Mouse (Mus musculus) ES-Bruce4 (cell line): ENCODE results near the gene Ctc1. TPM values are rescaled to one million over a fixed set of nuclear protein-coding genes. Genes with fewer than 3 reads are reported as not detected.

Experiments used
- H3K27ac ChIP-seq: 2 replicates; pipeline ENCODE4 v1.5.1; 2012; ENCODE audit warnings: low read length, inconsistent platforms; ENCODE audit not compliant: insufficient read depth
- H3K27me3 ChIP-seq: 2 replicates; pipeline ENCODE4 v1.6.1; 2012; ENCODE audit warnings: mild to moderate bottlenecking, low read length, inconsistent platforms; ENCODE audit not compliant: control insufficient read depth, poor library complexity, insufficient read depth, severe bottlenecking
- H3K36me3 ChIP-seq: 2 replicates; pipeline ENCODE4 v1.6.1; 2012; ENCODE audit warnings: inconsistent platforms, mild to moderate bottlenecking, low read length, moderate library complexity; ENCODE audit not compliant: control insufficient read depth, poor library complexity, insufficient read depth, severe bottlenecking
- H3K4me1 ChIP-seq: one replicate; pipeline ENCODE4 v1.8.1; 2011; ENCODE audit warnings: low read length; ENCODE audit not compliant: control insufficient read depth, insufficient read depth
- H3K4me3 ChIP-seq: 2 replicates; pipeline ENCODE4 v1.5.1; 2011; ENCODE audit warnings: low read depth, mild to moderate bottlenecking, low read length
- H3K9ac ChIP-seq: 2 replicates; pipeline ENCODE4 v1.6.1; 2012; ENCODE audit warnings: low read depth, mild to moderate bottlenecking, inconsistent platforms; ENCODE audit not compliant: poor library complexity, severe bottlenecking
- H3K9me3 ChIP-seq: replicated peaks from 2 replicates; pipeline ENCODE4 v1.6.1; 2012; ENCODE audit warnings: mild to moderate bottlenecking, low read length, inconsistent platforms; ENCODE audit not compliant: control insufficient read depth, poor library complexity, insufficient read depth, severe bottlenecking
- CTCF ChIP-seq: IDR thresholded peaks from one replicate; pipeline ENCODE4 v1.8.1; 2011; ENCODE audit warnings: low read depth, low read length
- EP300 ChIP-seq: IDR thresholded peaks from 2 replicates; pipeline ENCODE4 v1.6.1; 2011; ENCODE audit warnings: low read depth, low read length; ENCODE audit not compliant: insufficient read depth
- POLR2A ChIP-seq: IDR thresholded peaks from one replicate; pipeline ENCODE4 v1.8.1; 2011; ENCODE audit warnings: low read length; ENCODE audit not compliant: insufficient read depth
- polyA plus RNA-seq: library from polyadenylated mRNA; stranded (reverse); fragments of >200 nt; gene quantifications from 2 replicates; pipeline ENCODE4 v1.2.4, GENCODE M21; 2011; ENCODE audit warnings: low read depth; ENCODE audit not compliant: missing spikeins, insufficient read depth, insufficient read length

Gene Ctc1
- polyA plus RNA-seq, 1 experiment = 164 TPM

DNA sequence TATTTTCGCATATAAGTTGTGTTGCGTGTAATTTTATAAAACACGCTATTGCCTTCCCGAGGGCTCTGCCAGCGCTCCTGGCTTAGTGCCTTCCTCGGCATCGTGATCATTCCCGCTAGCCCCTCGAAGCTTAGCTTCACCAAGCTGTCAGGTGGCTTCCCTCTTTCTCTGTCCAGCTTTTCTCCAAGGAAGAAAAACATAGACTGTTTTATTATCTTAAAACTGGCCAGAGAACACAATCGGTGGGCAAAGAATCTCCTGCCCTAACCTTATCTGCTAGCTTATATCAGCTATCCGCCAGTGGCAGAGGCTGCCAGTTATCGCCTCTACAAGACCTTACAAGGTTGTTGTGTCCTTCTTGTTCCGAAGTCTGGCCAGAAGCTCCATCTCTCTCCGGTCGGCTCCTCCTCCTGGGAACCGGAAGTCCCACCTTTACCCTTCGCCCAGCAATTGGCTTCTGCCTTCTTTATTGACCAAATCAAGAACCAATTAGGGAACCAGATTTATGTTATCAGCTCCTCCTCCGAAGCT lies 3.6 kb upstream of the Ctc1 start:
- TF ChIP-seq POLR2A = peak; percentile 49
- no peak for TF ChIP-seq CTCF
- no peak for TF ChIP-seq EP300
- peaks cover 2% of the 10 kb centered on the region; the same call in 1 of the 2 replicates for H3K36me3 ChIP-seq
- peak overlapping the region; percentile 72 for H3K27ac ChIP-seq
- no peaks in the 10 kb centered on the region for H3K27me3 ChIP-seq
- H3K9ac ChIP-seq = peak overlapping the region; percentile 89
- no peaks in the 10 kb centered on the region for H3K4me1 ChIP-seq
- no peaks in the 10 kb centered on the region for H3K9me3 ChIP-seq
- H3K4me3 ChIP-seq = peak overlapping the region; percentile 98

DNA sequence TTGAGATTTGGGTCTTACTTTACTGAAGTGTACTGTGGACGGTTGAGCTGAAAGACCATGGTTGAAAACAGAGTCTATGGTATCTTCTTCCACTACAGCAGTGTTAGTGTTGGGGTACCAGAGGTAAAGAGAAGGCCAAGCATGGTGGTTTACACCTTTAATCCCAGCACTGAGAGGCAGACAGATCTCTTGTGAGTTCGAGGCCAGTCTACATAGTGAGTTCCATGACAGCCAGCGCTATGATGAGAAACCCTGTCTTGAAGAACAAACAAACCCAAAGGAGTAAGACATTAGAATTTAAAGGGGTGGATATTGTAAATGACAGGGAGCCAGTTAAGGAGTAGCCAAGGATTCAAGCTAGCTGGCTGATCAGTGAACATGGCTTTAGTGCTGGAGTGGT lies 1.0 kb downstream of the Ctc1 start:
- Histone ChIP-seq H3K9ac (peak overlapping the region; percentile 90), H3K36me3 (peaks cover 13% of the 10 kb centered on the region), H3K27ac (peak overlapping the region; percentile 93), H3K9me3 (no peaks in the 10 kb centered on the region), H3K4me1 (no peaks in the 10 kb centered on the region), H3K4me3 (peak overlapping the region; percentile 77), H3K27me3 (no peaks in the 10 kb centered on the region)
- TF ChIP-seq CTCF (no peak), POLR2A (no peak), EP300 (no peak)

DNA sequence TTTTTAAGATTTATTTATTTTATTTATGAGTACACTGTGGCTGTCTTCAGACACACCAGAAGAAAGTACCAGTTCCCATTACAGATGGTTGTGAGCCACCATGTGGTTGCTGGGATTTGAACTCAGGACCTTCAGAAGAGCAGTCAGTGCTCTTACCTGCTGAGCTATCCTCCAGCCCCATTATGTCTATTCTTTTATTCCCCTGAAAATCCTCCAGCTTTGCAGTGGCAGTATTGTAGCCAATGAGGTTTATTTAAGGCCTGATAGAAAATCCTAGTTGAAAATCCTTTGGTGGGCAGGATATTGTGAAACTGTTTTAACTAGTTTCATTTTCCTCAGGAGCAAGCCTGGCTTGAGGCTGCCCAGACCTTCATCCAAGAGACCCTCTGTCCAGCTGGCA lies 5.0 kb downstream of the Ctc1 start:
- TF ChIP-seq CTCF (no peak), POLR2A (no peak), EP300 (no peak)
- H3K9ac ChIP-seq = no peak overlapping the region
- no peaks in the 10 kb centered on the region for H3K4me1 ChIP-seq
- H3K36me3 ChIP-seq = peaks cover 50% of the 10 kb centered on the region
- no peaks in the 10 kb centered on the region for H3K27me3 ChIP-seq
- no peak overlapping the region for H3K27ac ChIP-seq
- no peaks in the 10 kb centered on the region for H3K9me3 ChIP-seq
- no peak overlapping the region for H3K4me3 ChIP-seq

DNA sequence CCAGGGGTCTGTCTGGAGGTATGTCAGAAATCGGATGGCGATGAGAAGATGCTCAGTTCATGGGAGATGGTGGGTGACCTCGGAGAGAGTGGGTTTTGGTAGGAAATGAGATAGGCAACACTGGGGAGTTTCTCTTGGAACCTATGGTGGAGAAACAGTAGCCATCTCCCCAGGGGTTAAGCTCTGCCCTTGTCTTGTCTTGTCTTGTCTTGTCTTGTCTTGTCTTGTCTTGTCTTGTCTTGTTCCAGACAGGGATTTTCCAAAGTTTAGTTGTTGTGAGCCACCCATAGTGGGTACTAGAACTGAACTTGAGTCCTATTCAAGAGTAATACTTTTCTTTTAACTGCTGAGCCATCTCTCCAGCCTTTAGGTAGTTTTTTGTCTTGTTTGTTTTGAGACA lies 10.9 kb downstream of the Ctc1 start:
- H3K4me1 ChIP-seq = no peaks in the 10 kb centered on the region
- peak overlapping the region; percentile 26; the same call in 1 of the 2 replicates for H3K9ac ChIP-seq
- no peak overlapping the region for H3K4me3 ChIP-seq
- no peaks in the 10 kb centered on the region for H3K27me3 ChIP-seq
- peaks cover 97% of the 10 kb centered on the region for H3K36me3 ChIP-seq
- no peaks in the 10 kb centered on the region for H3K9me3 ChIP-seq
- no peak for TF ChIP-seq POLR2A
- H3K27ac ChIP-seq = peak overlapping the region; percentile 86

DNA sequence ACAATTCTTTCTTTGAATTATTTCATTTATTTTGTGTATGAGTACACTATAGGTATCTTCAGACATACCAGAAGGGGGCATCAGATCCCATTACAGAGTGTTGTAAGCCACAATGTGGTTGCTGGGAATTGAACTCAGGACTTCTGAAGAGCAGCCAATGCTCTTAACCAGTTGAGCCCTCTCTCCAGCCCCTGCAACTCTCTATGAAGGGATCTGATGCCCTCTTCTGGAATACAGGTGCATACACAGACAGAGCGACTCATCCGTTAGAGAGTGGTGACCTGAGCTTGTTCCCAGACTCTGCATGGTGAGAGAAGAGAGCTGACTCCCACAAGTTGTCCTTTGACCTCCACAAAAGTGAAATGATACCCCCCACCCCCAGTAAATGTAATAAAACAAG lies 13.1 kb downstream of the Ctc1 start:
- peak; percentile 29 for TF ChIP-seq CTCF
- no peak for TF ChIP-seq EP300
- no peaks in the 10 kb centered on the region for H3K27me3 ChIP-seq
- H3K9ac ChIP-seq = no peak overlapping the region
- no peak overlapping the region for H3K4me3 ChIP-seq
- H3K9me3 ChIP-seq = no peaks in the 10 kb centered on the region
- H3K36me3 ChIP-seq = peaks cover 95% of the 10 kb centered on the region
- no peaks in the 10 kb centered on the region for H3K4me1 ChIP-seq
- peak overlapping the region; percentile 86; the same call in 1 of the 2 replicates for H3K27ac ChIP-seq

DNA sequence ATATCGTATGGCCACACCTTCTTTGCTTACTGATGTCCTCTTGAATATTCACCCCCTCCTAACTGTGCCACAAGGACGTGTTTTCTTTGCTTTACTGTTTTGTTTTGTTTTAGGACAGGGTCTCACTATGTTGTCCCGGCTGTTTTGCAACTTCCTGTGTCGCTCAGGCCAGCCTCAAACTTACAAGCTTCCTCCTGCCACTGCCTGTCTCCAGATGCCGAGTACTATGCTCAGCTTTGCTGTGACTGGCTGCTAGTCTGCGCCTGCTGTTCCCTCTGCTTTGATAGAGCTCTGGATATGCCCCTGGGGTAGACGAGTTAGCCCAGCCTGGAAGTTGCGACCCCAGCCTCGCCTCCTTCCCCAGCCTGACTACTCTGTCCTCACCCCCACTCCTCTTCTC lies 17.8 kb downstream of the Ctc1 start:
- no peaks in the 10 kb centered on the region for H3K4me1 ChIP-seq
- no peak overlapping the region for H3K27ac ChIP-seq
- peaks cover 67% of the 10 kb centered on the region for H3K36me3 ChIP-seq
- no peaks in the 10 kb centered on the region for H3K9me3 ChIP-seq
- H3K4me3 ChIP-seq = no peak overlapping the region
- no peak overlapping the region for H3K9ac ChIP-seq
- H3K27me3 ChIP-seq = no peaks in the 10 kb centered on the region
- TF ChIP-seq EP300 (no peak), CTCF (no peak), POLR2A (no peak)
